Mouse (Mus musculus): ENCODE results near the gene Hgfac. TPM values are rescaled to one million over a fixed set of nuclear protein-coding genes. Genes with fewer than 3 reads are reported as not detected.

Hgfac gene
- polyA plus RNA-seq, 1 experiment from 2014 or later, result 0.40 TPM

DNA sequence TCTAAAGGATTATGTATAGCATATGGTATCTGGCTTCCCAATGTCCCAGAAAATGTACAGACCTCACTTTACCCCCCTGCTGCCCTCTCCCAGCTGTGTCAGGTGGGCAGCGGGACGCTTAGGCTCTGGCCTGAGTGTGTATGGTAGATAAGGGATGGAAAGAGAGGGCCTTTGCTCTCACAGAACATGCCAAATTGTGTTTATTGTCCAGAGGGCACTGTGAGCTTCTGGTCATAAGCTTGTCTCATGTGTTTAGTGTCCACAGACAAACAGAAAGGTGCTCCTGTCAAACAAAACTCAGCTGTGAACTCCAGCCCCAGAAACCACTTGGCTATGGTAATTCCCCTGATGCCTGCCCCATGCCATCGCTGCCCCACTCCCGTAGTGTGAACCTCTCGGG, 11.6 kb upstream of the Hgfac start:
- H3K9ac ChIP-seq (ENCODE audit: low read length), result no peak overlapping the region
- ATAC-seq (ENCODE audit: insufficient number of reproducible peaks, low FRiP score, low TSS enrichment, low read depth), result no peak
- peaks cover 28% of the 10 kb centered on the region for H3K36me3 ChIP-seq (ENCODE audit: control insufficient read depth, insufficient read depth, low read length)
- no peaks in the 10 kb centered on the region for H3K9me3 ChIP-seq (ENCODE audit: control insufficient read depth, low read length)
- no peaks in the 10 kb centered on the region for H3K27me3 ChIP-seq (ENCODE audit: control insufficient read depth, insufficient read depth, low read length)
- no peak overlapping the region for H3K4me3 ChIP-seq (ENCODE audit: low read depth, low read length)
- no peak for DNase-seq (ENCODE audit: low spot score)
- no peak overlapping the region for H3K4me2 ChIP-seq (ENCODE audit: low read depth, severe bottlenecking)
- WGBS, result 86% methylated on average over 5 of the region's 5 CpGs
- no peak overlapping the region for H3K27ac ChIP-seq (replicated peaks; ENCODE audit: low read depth, low read length)
- no peaks in the 10 kb centered on the region for H3K4me1 ChIP-seq (ENCODE audit: control insufficient read depth, insufficient read depth, low read length)

- no peak for ATAC-seq (ENCODE audit: insufficient number of reproducible peaks, low FRiP score, low TSS enrichment, low read depth)
- H3K27me3 ChIP-seq (ENCODE audit: control insufficient read depth, insufficient read depth, low read length), result no peaks in the 10 kb centered on the region
These were observed 8.2 kb upstream of the Hgfac start for GRCm38 (mm10) chr5:35033068-35033467.

DNA sequence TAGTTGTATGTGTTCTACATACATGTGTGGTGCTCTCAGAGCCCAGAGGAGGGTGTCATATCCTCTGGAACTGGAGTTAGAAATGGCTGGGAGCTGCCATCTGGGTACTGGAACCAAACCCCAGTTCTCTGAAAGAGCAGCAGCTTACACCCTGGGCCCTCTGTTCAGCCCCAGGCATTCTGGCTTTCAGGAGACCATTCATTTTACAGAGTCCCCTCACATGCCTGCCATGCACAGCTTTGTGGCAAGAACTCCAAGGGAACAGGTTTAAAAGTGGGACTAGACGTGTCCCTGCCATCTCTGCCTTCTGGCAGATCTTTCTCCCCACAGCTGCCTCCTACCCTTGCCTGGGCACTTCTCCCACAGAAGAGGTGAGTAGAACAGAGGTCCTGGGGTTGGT, 7.7 kb upstream of the Hgfac start:
- no peaks in the 10 kb centered on the region for H3K4me1 ChIP-seq (ENCODE audit: control insufficient read depth, insufficient read depth, low read length)
- no peak overlapping the region for H3K4me3 ChIP-seq (ENCODE audit: low read depth, low read length)
- H3K9me3 ChIP-seq (ENCODE audit: control insufficient read depth, low read length), result no peaks in the 10 kb centered on the region
- 94% methylated on average over 1 of the region's 1 CpGs for WGBS
- no peaks in the 10 kb centered on the region for H3K27me3 ChIP-seq (ENCODE audit: control insufficient read depth, insufficient read depth, low read length)
- DNase-seq (ENCODE audit: low spot score) (no peak), ATAC-seq (ENCODE audit: insufficient number of reproducible peaks, low FRiP score, low TSS enrichment, low read depth) (no peak)
- peaks cover 12% of the 10 kb centered on the region for H3K36me3 ChIP-seq (ENCODE audit: control insufficient read depth, insufficient read depth, low read length)
- H3K4me2 ChIP-seq (ENCODE audit: low read depth, severe bottlenecking), result no peak overlapping the region
- no peak overlapping the region for H3K27ac ChIP-seq (replicated peaks; ENCODE audit: low read depth, low read length)
- no peak overlapping the region for H3K9ac ChIP-seq (ENCODE audit: low read length)

More at GRCm38 (mm10) chr5:35033068-35033467, 8.2 kb upstream of the Hgfac start:
- H3K9me3 ChIP-seq (ENCODE audit: control insufficient read depth, low read length), result no peaks in the 10 kb centered on the region
- no peak for DNase-seq (ENCODE audit: low spot score)
- WGBS, result 84% methylated on average over 5 of the region's 5 CpGs
- H3K4me1 ChIP-seq (ENCODE audit: control insufficient read depth, insufficient read depth, low read length), result no peaks in the 10 kb centered on the region
- H3K4me3 ChIP-seq (ENCODE audit: low read depth, low read length), result no peak overlapping the region
- H3K36me3 ChIP-seq (ENCODE audit: control insufficient read depth, insufficient read depth, low read length), result peaks cover 14% of the 10 kb centered on the region
- H3K9ac ChIP-seq (ENCODE audit: low read length), result no peak overlapping the region
- H3K27ac ChIP-seq (replicated peaks; ENCODE audit: low read depth, low read length), result no peak overlapping the region
- no peak overlapping the region for H3K4me2 ChIP-seq (ENCODE audit: low read depth, severe bottlenecking)

- H3K4me3 ChIP-seq (ENCODE audit: low read depth, low read length), result no peak overlapping the region
- DNase-seq (ENCODE audit: low spot score) (no peak), ATAC-seq (ENCODE audit: insufficient number of reproducible peaks, low FRiP score, low TSS enrichment, low read depth) (no peak)
- H3K27me3 ChIP-seq (ENCODE audit: control insufficient read depth, insufficient read depth, low read length), result no peaks in the 10 kb centered on the region
- no peak overlapping the region for H3K4me2 ChIP-seq (ENCODE audit: low read depth, severe bottlenecking)
- H3K27ac ChIP-seq (replicated peaks; ENCODE audit: low read depth, low read length), result no peak overlapping the region
- H3K4me1 ChIP-seq (ENCODE audit: control insufficient read depth, insufficient read depth, low read length), result no peaks in the 10 kb centered on the region
- H3K36me3 ChIP-seq (ENCODE audit: control insufficient read depth, insufficient read depth, low read length), result peaks cover 6% of the 10 kb centered on the region
- WGBS, result 80% methylated on average over 5 of the region's 5 CpGs
- no peak overlapping the region for H3K9ac ChIP-seq (ENCODE audit: low read length)
- no peaks in the 10 kb centered on the region for H3K9me3 ChIP-seq (ENCODE audit: control insufficient read depth, low read length)
These were observed 6.2 kb upstream of the Hgfac start for GRCm38 (mm10) chr5:35035141-35035540.

DNA sequence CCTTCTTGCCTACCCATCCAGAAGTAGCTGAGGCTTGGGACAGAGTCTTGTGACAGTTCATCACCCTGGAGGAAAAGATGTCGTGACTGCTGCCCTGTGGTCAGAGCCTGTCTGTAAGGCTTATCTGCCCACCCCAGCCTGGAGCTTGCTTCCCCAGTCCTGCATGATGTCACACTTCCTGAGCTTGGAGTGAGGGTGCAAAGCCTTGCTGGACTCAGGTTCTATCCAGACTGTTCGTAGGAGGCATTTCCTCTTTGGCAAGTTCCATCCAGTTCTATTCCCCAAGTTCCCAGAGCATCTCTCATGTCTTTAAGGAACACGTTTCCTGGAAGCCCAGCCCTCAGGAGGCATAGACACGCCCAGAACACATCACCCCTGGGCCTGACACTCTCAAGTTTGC, 5.5 kb upstream of the Hgfac start:
- ATAC-seq (ENCODE audit: insufficient number of reproducible peaks, low FRiP score, low TSS enrichment, low read depth) (no peak), DNase-seq (ENCODE audit: low spot score) (no peak)
- no peak overlapping the region for H3K4me3 ChIP-seq (ENCODE audit: low read depth, low read length)
- H3K9me3 ChIP-seq (ENCODE audit: control insufficient read depth, low read length), result no peaks in the 10 kb centered on the region
- 77% methylated on average over 4 of the region's 4 CpGs for WGBS
- H3K4me2 ChIP-seq (ENCODE audit: low read depth, severe bottlenecking), result no peak overlapping the region
- H3K36me3 ChIP-seq (ENCODE audit: control insufficient read depth, insufficient read depth, low read length), result peaks cover 6% of the 10 kb centered on the region
- no peaks in the 10 kb centered on the region for H3K4me1 ChIP-seq (ENCODE audit: control insufficient read depth, insufficient read depth, low read length)
- H3K9ac ChIP-seq (ENCODE audit: low read length), result no peak overlapping the region
- no peaks in the 10 kb centered on the region for H3K27me3 ChIP-seq (ENCODE audit: control insufficient read depth, insufficient read depth, low read length)
- no peak overlapping the region for H3K27ac ChIP-seq (replicated peaks; ENCODE audit: low read depth, low read length)

DNA sequence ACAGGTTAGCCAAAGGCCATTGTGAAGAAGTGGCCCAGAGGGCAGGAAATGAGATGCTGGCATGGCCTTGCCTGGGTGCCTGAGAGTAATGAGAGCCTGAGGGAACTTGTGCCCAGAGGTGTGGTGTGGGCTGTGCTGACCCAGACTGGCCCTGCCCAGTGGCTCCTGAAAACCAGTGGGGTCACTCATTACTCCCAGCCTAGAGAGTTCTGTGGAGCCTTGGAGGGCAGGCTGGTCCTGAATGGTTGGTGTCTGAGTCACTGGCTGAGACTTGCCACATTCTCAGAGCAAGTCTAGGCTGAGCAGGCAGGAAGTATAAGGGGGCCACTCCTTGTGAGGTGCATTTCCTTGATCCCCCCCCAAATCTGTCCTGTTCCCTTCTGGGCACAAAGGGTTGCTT, 3.9 kb upstream of the Hgfac start:
- no peaks in the 10 kb centered on the region for H3K4me1 ChIP-seq (ENCODE audit: control insufficient read depth, insufficient read depth, low read length)
- H3K4me3 ChIP-seq (ENCODE audit: low read depth, low read length), result no peak overlapping the region
- H3K27me3 ChIP-seq (ENCODE audit: control insufficient read depth, insufficient read depth, low read length), result no peaks in the 10 kb centered on the region
- ATAC-seq (ENCODE audit: insufficient number of reproducible peaks, low FRiP score, low TSS enrichment, low read depth) (no peak), DNase-seq (ENCODE audit: low spot score) (no peak)
- H3K9ac ChIP-seq (ENCODE audit: low read length), result no peak overlapping the region
- no peaks in the 10 kb centered on the region for H3K9me3 ChIP-seq (ENCODE audit: control insufficient read depth, low read length)
- peaks cover 3% of the 10 kb centered on the region for H3K36me3 ChIP-seq (ENCODE audit: control insufficient read depth, insufficient read depth, low read length)
- H3K4me2 ChIP-seq (ENCODE audit: low read depth, severe bottlenecking), result no peak overlapping the region
- H3K27ac ChIP-seq (replicated peaks; ENCODE audit: low read depth, low read length), result no peak overlapping the region

DNA sequence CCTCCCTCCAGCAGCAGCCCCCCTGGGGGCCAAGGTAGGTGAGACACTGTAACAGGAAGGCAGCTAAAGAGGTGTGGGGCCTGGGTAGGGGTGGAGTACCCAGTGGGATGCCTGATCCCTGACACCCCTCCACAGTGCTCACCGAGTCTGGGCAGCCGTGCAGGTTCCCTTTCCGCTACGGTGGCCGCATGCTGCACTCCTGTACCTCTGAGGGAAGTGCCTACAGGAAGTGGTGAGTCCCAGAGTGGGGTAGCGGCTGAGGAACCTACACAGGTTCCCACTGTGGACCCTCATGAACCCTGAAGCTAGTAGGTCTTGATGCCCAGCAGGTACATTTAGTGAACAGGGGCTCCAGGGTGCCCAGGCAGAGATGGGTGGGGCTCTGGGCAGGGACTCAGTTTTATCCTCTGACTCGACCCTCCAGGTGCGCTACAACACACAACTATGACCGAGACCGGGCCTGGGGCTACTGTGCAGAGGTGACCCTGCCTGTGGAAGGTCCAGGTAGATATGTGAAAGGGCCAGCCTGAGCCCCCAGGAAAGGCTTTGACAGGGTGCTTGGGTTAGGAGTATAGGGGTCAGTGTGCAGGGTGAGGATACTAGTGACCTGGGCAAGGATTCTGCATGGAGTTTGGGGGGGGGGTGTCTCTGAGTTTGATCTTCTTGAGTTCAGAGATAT, 1.3 kb downstream of the Hgfac start:
- Histone ChIP-seq H3K4me3 (ENCODE audit: low read depth, low read length) (no peak overlapping the region), H3K4me2 (ENCODE audit: low read depth, severe bottlenecking) (no peak overlapping the region), H3K27me3 (ENCODE audit: control insufficient read depth, insufficient read depth, low read length) (no peaks in the 10 kb centered on the region), H3K4me1 (ENCODE audit: control insufficient read depth, insufficient read depth, low read length) (no peaks in the 10 kb centered on the region), H3K9me3 (ENCODE audit: control insufficient read depth, low read length) (no peaks in the 10 kb centered on the region), H3K9ac (ENCODE audit: low read length) (no peak overlapping the region), H3K36me3 (ENCODE audit: control insufficient read depth, insufficient read depth, low read length) (no peaks in the 10 kb centered on the region), H3K27ac (replicated peaks; ENCODE audit: low read depth, low read length) (no peak overlapping the region)
- 77% methylated on average over 10 of the region's 10 CpGs for WGBS
- ATAC-seq (ENCODE audit: insufficient number of reproducible peaks, low FRiP score, low TSS enrichment, low read depth) (no peak), DNase-seq (ENCODE audit: low spot score) (no peak)

GRCm38 (mm10) chr5:35043110-35043451, 1.8 kb downstream of the Hgfac start:
- Histone ChIP-seq H3K9ac (ENCODE audit: low read length) (no peak overlapping the region), H3K36me3 (ENCODE audit: control insufficient read depth, insufficient read depth, low read length) (no peaks in the 10 kb centered on the region), H3K4me2 (ENCODE audit: low read depth, severe bottlenecking) (no peak overlapping the region), H3K4me1 (ENCODE audit: control insufficient read depth, insufficient read depth, low read length) (no peaks in the 10 kb centered on the region), H3K9me3 (ENCODE audit: control insufficient read depth, low read length) (no peaks in the 10 kb centered on the region), H3K27ac (replicated peaks; ENCODE audit: low read depth, low read length) (no peak overlapping the region), H3K27me3 (ENCODE audit: control insufficient read depth, insufficient read depth, low read length) (no peaks in the 10 kb centered on the region), H3K4me3 (ENCODE audit: low read depth, low read length) (no peak overlapping the region)
- peak; percentile 79 for DNase-seq (ENCODE audit: low spot score)
- WGBS, result 16% methylated on average over 1 of the region's 1 CpGs
- no peak; the same call in 1 of the 2 replicates for ATAC-seq (ENCODE audit: insufficient number of reproducible peaks, low FRiP score, low TSS enrichment, low read depth)

GRCm38 (mm10) chr5:35050541-35050940, 9.2 kb downstream of the Hgfac start:
- no peak overlapping the region for H3K4me3 ChIP-seq (ENCODE audit: low read depth, low read length)
- DNase-seq (ENCODE audit: low spot score) (no peak), ATAC-seq (ENCODE audit: insufficient number of reproducible peaks, low FRiP score, low TSS enrichment, low read depth) (no peak)
- H3K4me1 ChIP-seq (ENCODE audit: control insufficient read depth, insufficient read depth, low read length), result no peaks in the 10 kb centered on the region
- H3K9ac ChIP-seq (ENCODE audit: low read length), result no peak overlapping the region
- H3K4me2 ChIP-seq (ENCODE audit: low read depth, severe bottlenecking), result no peak overlapping the region
- no peaks in the 10 kb centered on the region for H3K9me3 ChIP-seq (ENCODE audit: control insufficient read depth, low read length)
- H3K36me3 ChIP-seq (ENCODE audit: control insufficient read depth, insufficient read depth, low read length), result no peaks in the 10 kb centered on the region
- H3K27me3 ChIP-seq (ENCODE audit: control insufficient read depth, insufficient read depth, low read length), result 0 out of 2 replicates have a peak, but pooled peaks cover under 1% of the 10 kb centered on the region
- H3K27ac ChIP-seq (replicated peaks; ENCODE audit: low read depth, low read length), result no peak overlapping the region
- 74% methylated on average over 5 of the region's 5 CpGs for WGBS

Measured in limb, embryonic 11.5 days (tissue).